Mouse (Mus musculus) ovary, postnatal 36 days (tissue): ENCODE measurements around the gene Wipi1.

Source experiments
- DNase-seq: peaks from one replicate; pipeline ENCODE4 v3.0.0; 2022; ENCODE audit warnings: low spot score, mixed read lengths

Wipi1 gene

GRCm38 (mm10) chr11:109578536-109578935 lies 33.2 kb downstream of the Wipi1 start:
- DNase-seq = no peak

- DNase-seq = no peak
Observed at GRCm38 (mm10) chr11:109575832-109576231, 35.9 kb downstream of the Wipi1 start.

- DNase-seq = no peak
Observed at GRCm38 (mm10) chr11:109574604-109575003, 37.2 kb downstream of the Wipi1 start.

DNA sequence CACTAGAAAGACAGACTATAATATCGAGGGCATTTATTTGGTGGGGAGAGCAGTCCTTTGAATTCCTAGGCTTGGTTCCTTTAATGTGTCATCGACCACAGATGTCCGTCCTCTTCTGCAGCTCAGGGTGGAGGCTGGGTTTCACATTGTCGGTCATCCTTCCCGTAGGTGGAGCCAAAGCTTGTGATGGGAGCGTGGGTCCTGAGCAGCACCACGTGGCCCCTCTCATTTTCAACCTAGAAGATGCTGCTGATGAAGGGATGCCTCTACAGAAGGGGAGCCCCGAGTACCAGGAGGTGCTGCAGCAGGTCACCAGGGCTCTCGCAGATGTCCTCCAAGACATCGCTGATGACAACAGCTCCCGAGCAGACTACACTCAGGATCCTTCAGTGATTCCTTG lies 39.7 kb downstream of the Wipi1 start:
- DNase-seq = no peak

DNA sequence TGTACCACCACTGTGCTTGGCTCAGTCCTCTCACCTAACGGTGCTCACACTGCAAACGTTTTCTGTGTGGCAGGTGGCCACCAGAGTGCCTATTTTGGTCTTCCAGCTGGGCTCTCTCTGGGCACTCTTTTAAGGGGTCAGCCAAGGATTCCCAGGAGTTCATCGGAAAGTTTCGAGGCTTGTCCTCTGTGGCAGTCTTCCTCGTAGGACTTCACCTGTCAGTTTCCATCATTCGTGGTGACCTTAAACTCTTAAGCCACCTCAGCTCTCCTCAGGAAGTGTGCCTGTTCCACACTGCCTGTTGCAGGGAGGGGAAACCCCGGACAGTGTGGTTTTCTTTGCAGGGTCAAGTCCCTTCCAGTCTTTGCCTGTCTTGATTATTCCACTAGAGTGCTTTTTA lies 42.0 kb downstream of the Wipi1 start:
- no peak for DNase-seq

- no peak for DNase-seq
Observed at GRCm38 (mm10) chr11:109569007-109569618, 42.7 kb downstream of the Wipi1 start.

DNA sequence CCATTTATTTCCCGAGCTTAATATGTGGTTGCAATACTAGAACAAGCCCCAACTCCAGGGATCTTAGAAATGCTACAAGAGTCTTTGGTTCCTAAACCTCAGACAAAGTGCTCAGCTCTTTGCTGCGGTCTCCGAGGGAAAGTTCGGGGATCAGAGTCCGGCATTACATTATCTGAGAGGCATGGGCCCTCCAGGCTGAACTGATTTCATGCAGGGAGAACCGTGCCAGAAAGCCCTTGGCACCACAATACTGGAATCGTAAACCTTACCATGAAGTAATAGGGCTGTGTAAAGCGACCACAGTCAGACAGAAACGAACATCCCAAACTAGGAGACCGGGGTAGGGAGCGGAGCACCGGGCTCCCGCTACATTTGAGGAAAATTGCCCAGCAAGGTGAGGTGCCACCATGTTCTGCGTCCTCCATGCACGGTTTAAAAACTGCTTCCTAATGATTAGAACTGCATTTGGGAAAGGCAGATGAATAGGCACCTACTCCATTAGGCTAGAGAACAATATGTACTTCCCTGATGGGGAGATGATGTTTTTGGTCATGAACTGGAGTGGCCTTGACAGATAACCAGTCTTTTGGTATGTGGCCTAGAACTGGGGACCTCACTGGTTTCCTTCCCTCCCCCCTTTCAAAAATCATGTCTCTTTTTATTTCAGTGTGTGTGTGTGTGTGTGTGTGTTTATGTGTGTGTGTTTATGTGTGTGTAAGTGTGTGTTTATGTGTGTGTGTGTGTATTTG lies 47.1 kb downstream of the Wipi1 start:
- DNase-seq = no peak

- no peak for DNase-seq
Observed at GRCm38 (mm10) chr11:109563708-109564107, 48.1 kb downstream of the Wipi1 start.

DNA sequence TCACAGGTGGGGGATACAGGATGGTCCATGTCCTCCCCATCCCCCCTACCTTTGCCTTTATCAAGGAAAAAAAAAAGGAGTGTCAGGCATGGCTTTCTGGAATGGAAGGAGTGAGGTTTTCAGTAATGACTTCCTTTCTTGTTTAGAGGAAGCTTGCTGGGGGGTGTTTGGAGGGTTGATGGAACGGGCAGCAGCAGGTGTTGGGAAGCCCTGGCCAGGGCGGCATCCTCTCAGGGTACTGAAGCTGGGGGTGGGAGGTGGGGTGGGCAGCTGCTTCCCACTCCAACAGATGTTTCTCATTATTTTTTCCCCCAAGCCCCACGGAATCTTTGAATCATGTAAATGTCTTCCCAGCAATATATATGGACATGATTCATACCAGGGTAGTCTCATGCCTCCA lies 50.3 kb downstream of the Wipi1 start:
- no peak for DNase-seq

- no peak for DNase-seq
Observed at GRCm38 (mm10) chr11:109560793-109561257, 50.9 kb downstream of the Wipi1 start.

GRCm38 (mm10) chr11:109559241-109559640 lies 52.5 kb downstream of the Wipi1 start:
- no peak for DNase-seq

DNA sequence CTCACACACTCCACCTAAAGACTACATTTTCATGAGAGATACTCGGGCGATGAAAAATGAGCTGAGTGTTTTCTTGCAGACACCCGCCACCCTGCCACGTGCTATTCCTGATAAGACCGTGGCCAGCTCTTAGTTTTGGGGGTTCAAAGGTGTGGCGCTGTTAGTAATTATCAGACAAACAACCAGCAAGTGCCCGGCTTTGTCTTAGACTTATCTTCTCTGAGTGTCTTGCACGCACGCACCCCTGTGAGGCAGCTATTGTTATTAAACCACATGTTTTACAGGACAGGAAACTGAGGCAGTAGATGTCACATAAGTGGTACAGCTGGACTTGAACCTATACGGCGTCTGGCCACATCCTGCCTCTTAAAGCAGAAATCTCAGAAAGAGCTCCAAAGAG lies 54.3 kb downstream of the Wipi1 start:
- DNase-seq = no peak

DNA sequence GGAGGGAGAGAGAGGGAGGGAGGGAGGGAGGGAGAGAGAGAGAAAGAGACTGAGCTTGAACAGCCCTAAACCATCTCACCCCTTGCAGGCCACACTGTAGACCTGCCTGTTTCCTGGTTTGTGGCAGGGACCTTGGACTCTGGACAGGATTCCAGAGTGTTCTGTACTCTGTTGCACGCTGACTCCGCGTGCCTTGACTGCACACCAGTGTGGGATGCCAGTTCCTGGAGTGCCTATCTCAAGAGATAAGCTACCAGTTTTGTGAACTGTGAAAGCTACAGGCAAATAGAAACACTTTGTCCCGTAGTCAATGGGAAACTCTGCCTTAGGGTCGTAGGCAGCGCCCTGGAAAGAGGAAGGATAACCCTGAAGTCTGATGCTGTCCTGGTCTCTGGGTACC lies 55.6 kb downstream of the Wipi1 start:
- no peak for DNase-seq

DNA sequence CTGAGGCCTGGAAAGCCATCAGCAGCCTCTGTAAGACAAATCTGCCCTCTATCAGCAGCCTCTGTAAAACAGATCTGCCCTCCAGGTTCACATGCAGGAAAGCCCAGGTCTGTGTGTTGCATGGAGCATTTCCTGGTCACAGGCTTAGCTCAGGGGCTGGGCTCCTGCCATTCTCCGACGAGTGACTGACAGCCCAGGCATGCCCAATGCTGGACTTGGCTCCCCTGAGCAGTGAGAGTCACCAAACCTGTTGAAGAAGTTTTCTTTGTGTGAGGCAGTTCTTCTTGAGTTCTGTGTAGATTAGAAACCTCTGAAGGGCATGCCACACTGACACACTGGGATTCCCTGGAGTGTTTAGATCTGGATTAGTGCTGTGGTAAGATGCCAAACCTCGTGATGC lies 57.3 kb downstream of the Wipi1 start:
- no peak for DNase-seq

GRCm38 (mm10) chr11:109553921-109554320 lies 57.8 kb downstream of the Wipi1 start:
- no peak for DNase-seq

DNA sequence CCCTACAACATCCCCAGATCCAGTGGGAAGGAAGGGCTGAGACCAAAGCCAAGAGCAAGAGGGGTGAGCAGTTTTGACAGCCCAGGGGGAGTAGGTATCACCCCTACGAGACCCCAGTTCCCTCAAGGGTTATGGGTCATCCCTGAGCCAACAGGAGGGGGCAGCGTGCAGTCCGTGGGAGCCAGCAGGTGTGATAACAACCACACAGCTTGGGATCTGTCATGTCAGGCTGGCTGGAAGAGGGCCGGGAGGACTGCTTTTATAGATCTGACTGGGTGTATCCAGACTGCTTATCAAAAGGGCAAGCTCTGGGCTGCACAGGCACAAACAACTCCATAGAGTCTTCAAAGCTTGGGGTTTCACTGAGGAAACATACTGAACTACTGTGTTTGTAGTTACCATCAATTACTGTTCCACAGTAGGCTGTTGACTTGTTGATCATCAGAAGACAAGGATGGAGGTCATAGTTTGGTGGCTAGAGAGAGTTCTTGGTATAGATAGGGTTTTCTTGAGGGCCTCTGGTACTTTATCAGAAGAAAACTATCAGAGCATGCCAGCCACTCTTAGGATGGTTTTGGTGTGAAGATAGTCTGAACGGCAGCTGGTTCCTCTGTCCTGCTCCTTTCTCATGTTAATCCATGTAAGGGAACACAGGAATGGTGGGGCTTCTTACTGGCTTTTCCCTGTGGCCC lies 62.0 kb downstream of the Wipi1 start:
- no peak for DNase-seq

GRCm38 (mm10) chr11:109547652-109548051 lies 64.1 kb downstream of the Wipi1 start:
- no peak for DNase-seq

DNA sequence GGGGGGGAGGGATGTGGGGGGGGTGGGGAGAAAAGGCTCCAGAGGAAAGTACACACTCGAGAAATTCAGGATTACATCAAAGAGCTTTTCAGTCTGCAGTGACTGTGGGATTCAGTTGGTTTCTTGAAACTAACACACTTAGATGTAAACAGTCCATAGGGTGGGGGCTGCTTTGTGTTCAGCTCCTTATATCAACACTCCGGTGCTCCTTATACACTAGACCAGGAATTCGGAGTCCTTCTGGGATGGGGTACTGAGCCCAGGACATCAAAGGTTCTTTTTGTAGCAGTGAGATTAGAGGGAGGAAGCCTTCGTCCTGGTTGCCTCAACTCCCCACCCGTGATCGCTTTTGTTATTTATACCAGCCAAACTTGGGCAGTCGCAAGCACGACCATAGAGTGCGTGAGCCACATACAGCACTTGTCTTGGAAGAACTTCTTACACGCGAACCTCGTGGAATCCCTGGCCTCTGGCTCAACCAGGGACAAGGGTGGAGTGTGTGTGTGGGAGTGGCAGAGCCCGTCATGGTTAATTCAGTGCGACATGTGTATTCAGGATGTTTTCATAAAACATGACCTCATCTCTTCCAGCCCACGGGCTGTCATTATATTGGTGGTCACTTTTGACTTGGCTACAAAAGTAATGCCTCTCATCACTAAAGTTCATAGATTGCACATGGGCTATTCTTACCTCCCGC lies 65.3 kb downstream of the Wipi1 start:
- DNase-seq = no peak

- DNase-seq = no peak
Observed at GRCm38 (mm10) chr11:109545700-109546143, 66.0 kb downstream of the Wipi1 start.

- DNase-seq = no peak
Observed at GRCm38 (mm10) chr11:109545265-109545664, 66.5 kb downstream of the Wipi1 start.

GRCm38 (mm10) chr11:109544432-109544831 lies 67.3 kb downstream of the Wipi1 start:
- no peak for DNase-seq

GRCm38 (mm10) chr11:109543466-109543865 lies 68.3 kb downstream of the Wipi1 start:
- no peak for DNase-seq
